Comparison of ENCODE assay signal across 18 mouse cellular contexts in genomic region chr12:51856768-51857295, GRCm38 (mm10). TPM values are rescaled to one million over a fixed set of nuclear protein-coding genes. Genes with fewer than 3 reads are reported as not detected.
DNase-seq lines count a peak whose midpoint lies in the region; ATAC-seq lines count a peak whose summit lies in the region.
"Had no signal": no experiment of that assay in that cellular context is flagged by ENCODE, and none has a peak within 500 bp of the region (broad histone marks: within the 10 kb centered on the region; RNA-seq: fewer than 3 reads in every experiment).

No protein-coding gene starts in this region.

- H3K4me1 ChIP-seq in liver, embryonic 11.5 days (replicated peaks; ENCODE audit: control insufficient read depth, insufficient read depth, low read length) = peaks cover 33% of the 10 kb centered on the region
- H3K4me1 ChIP-seq: forebrain, embryonic 15.5 days; hindbrain, embryonic 15.5 days; kidney, embryonic 15.5 days; limb, embryonic 13.5 days; midbrain, embryonic 15.5 days had no signal

- no peaks in the 10 kb centered on the region for H3K27me3 ChIP-seq in liver, embryonic 11.5 days (replicated peaks; ENCODE audit: control insufficient read depth, insufficient read depth, low read length)
- H3K27me3 ChIP-seq: forebrain, embryonic 15.5 days; hindbrain, embryonic 15.5 days; kidney, embryonic 15.5 days; limb, embryonic 13.5 days; midbrain, embryonic 15.5 days had no signal

- no peaks in the 10 kb centered on the region for H3K9me3 ChIP-seq in liver, embryonic 11.5 days (ENCODE audit: control insufficient read depth, low read length)
- H3K9me3 ChIP-seq: forebrain, embryonic 15.5 days; hindbrain, embryonic 15.5 days; kidney, embryonic 15.5 days; limb, embryonic 13.5 days; midbrain, embryonic 15.5 days had no signal

- H3K9ac ChIP-seq in liver, embryonic 11.5 days (ENCODE audit: low read depth, low read length) = peak overlapping the region; percentile 57; the same call in 1 of the 2 replicates
- H3K9ac ChIP-seq: forebrain, embryonic 15.5 days; hindbrain, embryonic 15.5 days; kidney, embryonic 15.5 days; limb, embryonic 13.5 days; midbrain, embryonic 15.5 days had no signal

- peak; percentile 88 for DNase-seq in MEL-GATA-1-ER (ENCODE audit: extremely low read depth, low read depth)
- DNase-seq in liver, embryonic 11.5 days (ENCODE audit: low spot score) = no peak
- DNase-seq in spleen, postnatal 10 days (ENCODE audit: low spot score in 2 of 2) = no peak
- DNase-seq in cerebellum, postnatal 25 days = no peak
- no peak for DNase-seq in heart, adult 18-20 months
- DNase-seq: adrenal gland, postnatal 10 days; cerebellum, adult 9-10 months; heart, postnatal 10 days; lung, postnatal 14 days had no signal

- 37% methylated on average over 8 of the region's 8 CpGs for WGBS in liver, embryonic 11.5 days

- ATAC-seq in CD4-positive, CD25-positive, alpha-beta regulatory T cell, adult 4 months = peak; percentile 35
- ATAC-seq in liver, embryonic 11.5 days (replicated peaks; ENCODE audit: low FRiP score) = peak; percentile 58
- peak; percentile 74 for ATAC-seq in megakaryocyte progenitor cell, adult 5-6 weeks (replicated peaks; ENCODE audit: poor library complexity)
- ATAC-seq: forebrain, embryonic 15.5 days; midbrain, embryonic 15.5 days had no signal

- peak overlapping the region; percentile 93 for H3K27ac ChIP-seq in liver, embryonic 11.5 days (ENCODE audit: low read depth, low read length)
- H3K27ac ChIP-seq: forebrain, embryonic 15.5 days; hindbrain, embryonic 15.5 days; kidney, embryonic 15.5 days; layer of hippocampus, adult 2 months; left cerebral cortex, adult 2 months; limb, embryonic 13.5 days; midbrain, embryonic 15.5 days had no signal

- peak overlapping the region; percentile 55 for H3K4me2 ChIP-seq in liver, embryonic 11.5 days
- H3K4me2 ChIP-seq: forebrain, embryonic 15.5 days; hindbrain, embryonic 15.5 days; kidney, embryonic 15.5 days; limb, embryonic 13.5 days; midbrain, embryonic 15.5 days had no signal

- no peaks in the 10 kb centered on the region for H3K36me3 ChIP-seq in liver, embryonic 11.5 days (ENCODE audit: control insufficient read depth, insufficient read depth, low read length)
- H3K36me3 ChIP-seq: forebrain, embryonic 15.5 days; hindbrain, embryonic 15.5 days; kidney, embryonic 15.5 days; limb, embryonic 13.5 days; midbrain, embryonic 15.5 days had no signal

- no peak overlapping the region for H3K4me3 ChIP-seq in liver, embryonic 11.5 days (ENCODE audit: low read depth, low read length)
- H3K4me3 ChIP-seq: forebrain, embryonic 15.5 days; hindbrain, embryonic 15.5 days; kidney, embryonic 15.5 days; layer of hippocampus, adult 2 months; left cerebral cortex, adult 2 months; limb, embryonic 13.5 days; midbrain, embryonic 15.5 days had no signal

RNA-seq across cellular contexts. Expression of gene Hectd1, which starts 27.5 kb away (rescaled TPM):
- 10 to 100 TPM; 61.2 to 71.5 TPM for polyA plus RNA-seq in CD4-positive, CD25-positive, alpha-beta regulatory T cell, adult 4 months (2017; shearing (Covaris generic))
- polyA plus RNA-seq in liver, embryonic 11.5 days (2014; fragmentation: Nextera tagmentation; extraction: Ambion mirVana) = 59.4 and 60.0 TPM in 2 replicates
- total RNA-seq in megakaryocyte progenitor cell, adult 5-6 weeks (2015) = 50.5 and 58.2 TPM in 2 replicates
- total RNA-seq in megakaryocyte progenitor cell, adult 5-6 weeks (2017) = 83.8 and 108 TPM in 2 replicates
- 10 to 100 TPM; 78.2 to 80.3 TPM for total RNA-seq in heart, adult 18-20 months (2021)
